Mouse (Mus musculus): Measurements from ENCODE around the gene Peak1. TPM values are rescaled to one million over a fixed set of nuclear protein-coding genes. Genes with fewer than 3 reads are reported as not detected.

The Peak1 gene
- polyA plus RNA-seq, 1 experiment from 2014 or later, result 5.1 TPM

GRCm38 (mm10) chr9:56409928-56410327, 7.9 kb downstream of the Peak1 start:
- Histone ChIP-seq H3K9me3 (no peaks in the 10 kb centered on the region), H3K27me3 (ENCODE audit: insufficient read depth, poor library complexity, severe bottlenecking) (no peaks in the 10 kb centered on the region), H3K4me3 (no peak overlapping the region), H3K27ac (no peak overlapping the region), H3K36me3 (no peaks in the 10 kb centered on the region), H3K4me1 (replicated peaks) (no peaks in the 10 kb centered on the region)
- DNase-seq (ENCODE audit: low spot score), result no peak
- 94% methylated on average over 2 of the region's 2 CpGs for WGBS

GRCm38 (mm10) chr9:56404619-56405018, 13.2 kb downstream of the Peak1 start:
- DNase-seq (ENCODE audit: low spot score), result no peak
- Histone ChIP-seq H3K27ac (no peak overlapping the region), H3K4me1 (replicated peaks) (no peaks in the 10 kb centered on the region), H3K9me3 (no peaks in the 10 kb centered on the region), H3K27me3 (ENCODE audit: insufficient read depth, poor library complexity, severe bottlenecking) (no peaks in the 10 kb centered on the region), H3K4me3 (no peak overlapping the region), H3K36me3 (no peaks in the 10 kb centered on the region)
- 86% methylated on average over 4 of the region's 4 CpGs for WGBS

- no peak overlapping the region for H3K4me3 ChIP-seq
- WGBS, result 56% methylated on average over 1 of the region's 1 CpGs
- no peaks in the 10 kb centered on the region for H3K4me1 ChIP-seq (replicated peaks)
Observed at GRCm38 (mm10) chr9:56396306-56396705, 21.6 kb downstream of the Peak1 start.

GRCm38 (mm10) chr9:56392857-56393256, 25.0 kb downstream of the Peak1 start:
- Histone ChIP-seq H3K27ac (no peak overlapping the region), H3K4me1 (replicated peaks) (no peaks in the 10 kb centered on the region), H3K9me3 (no peaks in the 10 kb centered on the region), H3K4me3 (no peak overlapping the region), H3K27me3 (ENCODE audit: insufficient read depth, poor library complexity, severe bottlenecking) (no peaks in the 10 kb centered on the region), H3K36me3 (no peaks in the 10 kb centered on the region)
- no peak for DNase-seq (ENCODE audit: low spot score)
- 82% methylated on average over 3 of the region's 3 CpGs for WGBS

More at GRCm38 (mm10) chr9:56396306-56396705, 21.6 kb downstream of the Peak1 start:
- no peak overlapping the region for H3K27ac ChIP-seq
- no peaks in the 10 kb centered on the region for H3K36me3 ChIP-seq
- H3K27me3 ChIP-seq (ENCODE audit: insufficient read depth, poor library complexity, severe bottlenecking), result no peaks in the 10 kb centered on the region
- DNase-seq (ENCODE audit: low spot score), result no peak
- H3K9me3 ChIP-seq, result no peaks in the 10 kb centered on the region

GRCm38 (mm10) chr9:56382786-56383185, 35.1 kb downstream of the Peak1 start:
- H3K27me3 ChIP-seq (ENCODE audit: insufficient read depth, poor library complexity, severe bottlenecking), result no peaks in the 10 kb centered on the region
- H3K4me1 ChIP-seq (replicated peaks), result no peaks in the 10 kb centered on the region
- 89% methylated on average over 1 of the region's 1 CpGs for WGBS
- H3K4me3 ChIP-seq, result no peak overlapping the region
- no peak for DNase-seq (ENCODE audit: low spot score)
- H3K9me3 ChIP-seq, result no peaks in the 10 kb centered on the region
- no peak overlapping the region for H3K27ac ChIP-seq
- no peaks in the 10 kb centered on the region for H3K36me3 ChIP-seq

- no peaks in the 10 kb centered on the region for H3K9me3 ChIP-seq
- 80% methylated on average over 4 of the region's 4 CpGs for WGBS
- no peak for DNase-seq (ENCODE audit: low spot score)
Observed at GRCm38 (mm10) chr9:56374401-56374800, 43.5 kb downstream of the Peak1 start.

GRCm38 (mm10) chr9:56370710-56371109, 47.2 kb downstream of the Peak1 start:
- WGBS, result 69% methylated on average over 5 of the region's 5 CpGs
- Histone ChIP-seq H3K27ac (no peak overlapping the region), H3K9me3 (no peaks in the 10 kb centered on the region), H3K27me3 (ENCODE audit: insufficient read depth, poor library complexity, severe bottlenecking) (no peaks in the 10 kb centered on the region), H3K36me3 (no peaks in the 10 kb centered on the region), H3K4me1 (replicated peaks) (no peaks in the 10 kb centered on the region), H3K4me3 (no peak overlapping the region)
- DNase-seq (ENCODE audit: low spot score), result no peak

More at GRCm38 (mm10) chr9:56374401-56374800, 43.5 kb downstream of the Peak1 start:
- H3K4me1 ChIP-seq (replicated peaks), result no peaks in the 10 kb centered on the region
- H3K36me3 ChIP-seq, result no peaks in the 10 kb centered on the region
- H3K27me3 ChIP-seq (ENCODE audit: insufficient read depth, poor library complexity, severe bottlenecking), result no peaks in the 10 kb centered on the region
- no peak overlapping the region for H3K4me3 ChIP-seq
- H3K27ac ChIP-seq, result no peak overlapping the region

- no peaks in the 10 kb centered on the region for H3K36me3 ChIP-seq
- WGBS, result 60% methylated on average over 3 of the region's 3 CpGs
- no peaks in the 10 kb centered on the region for H3K27me3 ChIP-seq (ENCODE audit: insufficient read depth, poor library complexity, severe bottlenecking)
- no peaks in the 10 kb centered on the region for H3K9me3 ChIP-seq
- DNase-seq (ENCODE audit: low spot score), result no peak
- H3K4me3 ChIP-seq, result no peak overlapping the region
- H3K27ac ChIP-seq, result no peak overlapping the region; the same call in 1 of the 2 replicates
- H3K4me1 ChIP-seq (replicated peaks), result no peaks in the 10 kb centered on the region
Observed at GRCm38 (mm10) chr9:56368814-56369213, 49.1 kb downstream of the Peak1 start.

- Histone ChIP-seq H3K36me3 (no peaks in the 10 kb centered on the region), H3K4me1 (replicated peaks) (no peaks in the 10 kb centered on the region), H3K4me3 (no peak overlapping the region), H3K27ac (no peak overlapping the region), H3K27me3 (ENCODE audit: insufficient read depth, poor library complexity, severe bottlenecking) (no peaks in the 10 kb centered on the region), H3K9me3 (no peaks in the 10 kb centered on the region)
- 95% methylated on average over 3 of the region's 3 CpGs for WGBS
- no peak for DNase-seq (ENCODE audit: low spot score)
Observed at GRCm38 (mm10) chr9:56363306-56363705, 54.6 kb downstream of the Peak1 start.

GRCm38 (mm10) chr9:56359261-56359660, 58.6 kb downstream of the Peak1 start:
- no peak overlapping the region for H3K27ac ChIP-seq
- H3K4me3 ChIP-seq, result no peak overlapping the region
- no peaks in the 10 kb centered on the region for H3K27me3 ChIP-seq (ENCODE audit: insufficient read depth, poor library complexity, severe bottlenecking)
- H3K9me3 ChIP-seq, result no peaks in the 10 kb centered on the region
- no peaks in the 10 kb centered on the region for H3K36me3 ChIP-seq
- no peak for DNase-seq (ENCODE audit: low spot score)
- H3K4me1 ChIP-seq (replicated peaks), result peaks cover 14% of the 10 kb centered on the region; the same call in 1 of the 2 replicates
- WGBS, result 87% methylated on average over 3 of the region's 3 CpGs

GRCm38 (mm10) chr9:56355186-56355585, 62.7 kb downstream of the Peak1 start:
- Histone ChIP-seq H3K4me3 (no peak overlapping the region), H3K27ac (no peak overlapping the region), H3K27me3 (ENCODE audit: insufficient read depth, poor library complexity, severe bottlenecking) (no peaks in the 10 kb centered on the region), H3K36me3 (no peaks in the 10 kb centered on the region), H3K4me1 (replicated peaks) (peaks cover 14% of the 10 kb centered on the region; the same call in 1 of the 2 replicates), H3K9me3 (no peaks in the 10 kb centered on the region)
- 95% methylated on average over 5 of the region's 5 CpGs for WGBS
- DNase-seq (ENCODE audit: low spot score), result no peak

GRCm38 (mm10) chr9:56346321-56346720, 71.5 kb downstream of the Peak1 start:
- H3K36me3 ChIP-seq, result no peaks in the 10 kb centered on the region
- no peaks in the 10 kb centered on the region for H3K27me3 ChIP-seq (ENCODE audit: insufficient read depth, poor library complexity, severe bottlenecking)
- no peak for DNase-seq (ENCODE audit: low spot score)
- no peak overlapping the region for H3K4me3 ChIP-seq
- WGBS, result 64% methylated on average over 6 of the region's 6 CpGs
- H3K4me1 ChIP-seq (replicated peaks), result peaks cover 21% of the 10 kb centered on the region
- H3K9me3 ChIP-seq, result no peaks in the 10 kb centered on the region
- H3K27ac ChIP-seq, result no peak overlapping the region

- no peaks in the 10 kb centered on the region for H3K4me1 ChIP-seq (replicated peaks)
- 83% methylated on average over 1 of the region's 1 CpGs for WGBS
- no peaks in the 10 kb centered on the region for H3K36me3 ChIP-seq
- H3K27ac ChIP-seq, result no peak overlapping the region
- no peaks in the 10 kb centered on the region for H3K27me3 ChIP-seq (ENCODE audit: insufficient read depth, poor library complexity, severe bottlenecking)
- H3K4me3 ChIP-seq, result no peak overlapping the region
- no peak for DNase-seq (ENCODE audit: low spot score)
- H3K9me3 ChIP-seq, result no peaks in the 10 kb centered on the region
Observed at GRCm38 (mm10) chr9:56339426-56340195, 78.3 kb downstream of the Peak1 start.
